Mouse (Mus musculus) stomach, embryonic 16.5 days (tissue): ENCODE results near the gene Krt8. TPM values are rescaled to one million over a fixed set of nuclear protein-coding genes. Genes with fewer than 3 reads are reported as not detected.

Experiments
- ATAC-seq: fragments of 200-750 bp; cut with Nextera tagmentation; 2 replicates; pipeline ENCODE4 v1.8.0; 2017; ENCODE audit warnings: moderate number of reproducible peaks, moderate TSS enrichment; ENCODE audit not compliant: insufficient read depth, low FRiP score
- H3K27ac ChIP-seq: fragments of 300-500 bp; sonication (generic); 2 replicates; pipeline ENCODE4 v1.5.1; 2014; ENCODE audit warnings: low read length
- H3K27me3 ChIP-seq: fragments of 300-500 bp; sonication (generic); 2 replicates; pipeline ENCODE4 v1.6.1; 2014; ENCODE audit warnings: low read length, control low read depth, mixed read lengths; ENCODE audit not compliant: control insufficient read depth, insufficient read depth
- H3K36me3 ChIP-seq: fragments of 300-500 bp; sonication (generic); 2 replicates; pipeline ENCODE4 v1.6.1; 2014; ENCODE audit warnings: low read length; ENCODE audit not compliant: control insufficient read depth, insufficient read depth
- H3K4me1 ChIP-seq: fragments of 300-500 bp; sonication (generic); 2 replicates; pipeline ENCODE4 v1.6.1; 2014; ENCODE audit warnings: low read length, control low read depth, mixed read lengths; ENCODE audit not compliant: control insufficient read depth, insufficient read depth
- H3K4me2 ChIP-seq: fragments of 300-500 bp; sonication (generic); 2 replicates; pipeline ENCODE4 v1.6.1; 2014; ENCODE audit warnings: low read depth, low read length, mixed read lengths
- H3K4me3 ChIP-seq: fragments of 300-500 bp; sonication (generic); replicated peaks from 2 replicates; pipeline ENCODE4 v1.5.1; 2014; ENCODE audit warnings: mild to moderate bottlenecking, low read length
- H3K9ac ChIP-seq: fragments of 300-500 bp; sonication (generic); 2 replicates; pipeline ENCODE4 v1.6.1; 2014; ENCODE audit warnings: low read length
- H3K9me3 ChIP-seq: fragments of 300-500 bp; sonication (generic); replicated peaks from 2 replicates; pipeline ENCODE4 v1.6.1; 2016; ENCODE audit warnings: low read length, control low read depth; ENCODE audit not compliant: control insufficient read depth
- WGBS: fragments of 180-500 bp; shearing (Covaris S2); extraction: QIAGEN DNeasy Blood & Tissue Kit; methylation state at CpG from one replicate; pipeline ENCODE4 v1.1.7; 2014; 5-methylcytosine and 5-hydroxymethylcytosine counted together
- polyA plus RNA-seq: library from polyadenylated mRNA; unstranded; fragments of >200 nt; fragmentation: Nextera tagmentation; extraction: Ambion mirVana; gene quantifications from 2 replicates; pipeline ENCODE4 v1.2.1, GENCODE M21; 2015

Krt8 gene
- polyA plus RNA-seq, 1 experiment from 2014 or later = 1,152 TPM

DNA sequence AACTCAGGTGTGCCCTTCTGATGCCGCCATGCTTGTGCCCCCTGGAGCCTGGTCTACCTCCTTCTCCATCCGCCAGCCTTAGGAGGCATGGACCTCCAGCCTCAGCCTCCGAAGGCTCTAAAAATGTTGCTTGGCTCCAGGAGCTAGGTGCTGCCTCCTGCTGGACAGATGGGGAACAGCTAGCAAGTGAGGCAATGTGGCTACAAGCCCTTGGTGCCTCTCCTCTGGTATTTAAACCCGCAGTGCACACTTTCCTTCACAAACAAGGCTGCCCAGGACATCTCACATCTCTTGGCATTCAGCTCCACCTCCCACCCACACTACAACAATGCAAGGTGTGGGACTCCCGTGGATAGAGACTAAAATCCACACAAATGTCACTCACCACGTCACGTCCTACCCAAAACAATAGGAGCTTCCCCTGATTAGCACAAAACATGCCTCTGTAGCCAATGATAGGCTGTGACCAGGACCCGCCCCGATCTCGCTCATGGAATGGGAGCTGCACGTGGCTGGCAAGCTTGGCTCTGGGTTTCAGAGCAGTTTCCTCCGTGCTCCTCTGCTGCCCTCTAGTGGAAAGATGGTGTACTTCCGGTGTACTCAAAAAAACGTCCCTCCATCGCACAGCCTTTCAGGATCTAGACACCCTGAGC lies 20.2 kb downstream of the Krt8 start:
- 4% methylated on average over 15 of the region's 15 CpGs for WGBS
- Histone ChIP-seq H3K9ac (peak overlapping the region; percentile 55), H3K36me3 (no peaks in the 10 kb centered on the region), H3K4me2 (peak overlapping the region; percentile 44), H3K27ac (peak overlapping the region; percentile 64), H3K4me3 (peak overlapping the region; percentile 7), H3K9me3 (no peaks in the 10 kb centered on the region), H3K4me1 (peaks cover 20% of the 10 kb centered on the region; the same call in 1 of the 2 replicates), H3K27me3 (no peaks in the 10 kb centered on the region)
- peak; percentile 91 for ATAC-seq

DNA sequence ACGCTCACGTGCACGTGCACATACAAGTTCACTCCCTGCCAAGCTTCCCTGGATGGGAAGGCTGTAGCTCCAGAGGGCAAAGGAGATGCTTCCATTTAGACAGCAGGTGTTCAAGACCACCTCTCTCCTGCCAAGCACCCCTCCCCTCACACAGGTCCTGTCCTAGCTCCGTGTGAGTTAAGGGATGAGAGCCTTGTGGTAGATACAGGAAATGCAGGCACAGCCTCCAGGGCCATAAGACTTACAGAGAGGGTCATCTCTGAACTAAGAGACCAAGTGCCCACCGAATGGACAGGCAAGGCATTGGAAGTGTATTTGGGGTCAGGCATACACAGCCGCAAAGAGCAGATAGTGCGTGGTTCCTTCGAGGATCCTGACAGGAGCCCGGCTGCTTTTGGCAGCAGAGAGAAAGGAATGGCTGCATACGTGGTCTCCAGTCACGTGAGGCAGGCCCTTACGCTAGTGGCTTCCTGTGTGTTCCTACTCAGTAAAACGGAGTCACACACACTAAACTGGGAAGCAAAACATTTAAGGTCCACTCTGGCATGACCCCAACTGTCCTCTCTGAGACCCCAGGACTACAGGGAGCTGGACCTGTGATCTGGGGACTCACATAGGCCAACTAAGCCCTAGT lies 20.9 kb downstream of the Krt8 start:
- peak overlapping the region; percentile 64 for H3K27ac ChIP-seq
- no peak for ATAC-seq
- peak overlapping the region; percentile 23 for H3K9ac ChIP-seq
- peak overlapping the region; percentile 7; the same call in 1 of the 2 replicates for H3K4me3 ChIP-seq
- H3K4me2 ChIP-seq = peak overlapping the region; percentile 44
- no peaks in the 10 kb centered on the region for H3K9me3 ChIP-seq
- WGBS = 77% methylated on average over 13 of the region's 13 CpGs
- no peaks in the 10 kb centered on the region for H3K36me3 ChIP-seq
- no peaks in the 10 kb centered on the region for H3K27me3 ChIP-seq
- peaks cover 23% of the 10 kb centered on the region; the same call in 1 of the 2 replicates for H3K4me1 ChIP-seq

DNA sequence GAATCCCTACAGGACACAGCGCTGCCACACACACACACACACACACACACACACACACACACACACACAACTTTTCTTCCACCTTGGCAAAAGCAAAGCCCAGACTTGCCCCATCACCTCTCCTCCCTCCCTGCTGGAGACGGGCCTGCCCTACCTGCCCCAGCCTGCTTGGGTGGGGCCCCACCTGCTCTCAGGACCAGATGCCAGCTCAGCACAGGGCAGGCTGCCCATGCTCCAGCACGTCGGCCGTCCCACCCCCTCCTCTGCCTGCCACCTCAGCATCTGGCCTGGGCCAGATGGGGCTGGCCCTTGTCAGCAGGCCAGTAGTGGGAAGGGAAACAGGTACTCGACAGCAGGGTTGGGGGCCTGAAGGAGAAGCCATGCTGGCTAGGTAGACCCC lies 23.4 kb downstream of the Krt8 start:
- Histone ChIP-seq H3K9me3 (no peaks in the 10 kb centered on the region), H3K4me2 (no peak overlapping the region), H3K9ac (peak overlapping the region; percentile 13; the same call in 1 of the 2 replicates), H3K27me3 (no peaks in the 10 kb centered on the region), H3K4me1 (peaks cover 40% of the 10 kb centered on the region), H3K27ac (peak overlapping the region; percentile 91), H3K36me3 (no peaks in the 10 kb centered on the region), H3K4me3 (no peak overlapping the region)
- ATAC-seq = peak; percentile 51; the same call in 1 of the 2 replicates
- WGBS = 47% methylated on average over 6 of the region's 6 CpGs

DNA sequence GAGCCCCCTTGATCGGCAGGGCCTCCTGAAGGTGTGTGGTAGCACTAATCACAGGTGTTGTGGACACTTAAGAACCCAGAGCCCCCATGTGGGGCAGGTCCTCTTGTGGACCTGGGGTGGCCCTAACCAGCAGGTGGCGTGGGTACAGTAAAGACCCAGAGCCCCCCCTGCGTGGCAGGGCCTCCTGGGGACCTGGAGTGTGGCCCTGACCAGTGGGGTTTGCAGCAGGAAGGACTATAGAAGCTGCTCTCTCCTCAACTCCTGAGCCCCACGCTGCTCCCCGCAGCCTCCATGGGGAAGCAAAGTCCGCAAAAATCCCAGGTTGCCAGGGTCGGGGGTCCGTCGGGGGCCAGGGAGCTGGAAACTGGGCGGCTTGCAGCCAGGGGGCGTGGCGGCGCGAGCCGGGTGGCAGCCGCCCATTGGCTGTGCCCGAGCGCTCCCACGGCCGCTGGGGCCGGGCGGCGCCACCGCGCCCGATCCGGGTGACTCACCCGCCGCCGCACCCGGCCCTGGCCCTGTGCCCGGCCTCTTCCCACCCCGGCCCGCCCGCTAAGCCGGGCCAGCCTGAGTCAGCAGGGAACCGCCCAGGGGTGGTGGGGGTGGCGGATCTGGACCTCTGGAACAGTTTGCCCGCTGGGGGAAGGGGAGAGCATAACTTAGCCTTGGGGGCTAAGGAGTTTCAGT lies 27.1 kb downstream of the Krt8 start:
- H3K27ac ChIP-seq = peak overlapping the region; percentile 94
- no peaks in the 10 kb centered on the region for H3K36me3 ChIP-seq
- H3K4me2 ChIP-seq = peak overlapping the region; percentile 50
- no peaks in the 10 kb centered on the region for H3K27me3 ChIP-seq
- H3K4me1 ChIP-seq = peaks cover 44% of the 10 kb centered on the region
- H3K9me3 ChIP-seq = no peaks in the 10 kb centered on the region
- WGBS = 2% methylated on average over 39 of the region's 39 CpGs
- ATAC-seq = peak; percentile 90
- H3K4me3 ChIP-seq = peak overlapping the region; percentile 24
- H3K9ac ChIP-seq = peak overlapping the region; percentile 70

DNA sequence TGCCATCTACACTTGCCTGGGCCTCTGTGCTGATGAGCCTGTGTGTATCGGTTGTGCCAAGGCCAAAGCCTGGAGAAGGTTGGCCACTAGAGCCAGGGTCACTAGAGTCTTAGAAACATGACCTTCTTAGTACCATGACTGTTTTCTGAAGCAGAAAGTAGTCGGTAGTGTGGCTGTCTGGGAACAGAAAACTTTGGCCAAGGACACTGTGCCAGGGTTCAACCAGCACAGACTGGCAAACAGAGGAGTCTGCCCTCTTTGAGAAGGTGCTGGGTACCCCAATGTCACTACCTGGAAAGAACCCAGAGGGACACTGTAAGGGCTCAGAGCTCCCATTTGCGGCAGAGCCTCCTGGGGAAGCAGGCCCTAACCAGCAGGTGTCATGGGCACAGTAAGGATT lies 27.6 kb downstream of the Krt8 start:
- no peaks in the 10 kb centered on the region for H3K36me3 ChIP-seq
- H3K27me3 ChIP-seq = no peaks in the 10 kb centered on the region
- peak overlapping the region; percentile 50; the same call in 1 of the 2 replicates for H3K4me2 ChIP-seq
- no peak overlapping the region; the same call in 1 of the 2 replicates for H3K4me3 ChIP-seq
- H3K27ac ChIP-seq = peak overlapping the region; percentile 94
- H3K9ac ChIP-seq = peak overlapping the region; percentile 70
- peaks cover 44% of the 10 kb centered on the region for H3K4me1 ChIP-seq
- no peak for ATAC-seq
- no peaks in the 10 kb centered on the region for H3K9me3 ChIP-seq
- 50% methylated on average over 3 of the region's 3 CpGs for WGBS

DNA sequence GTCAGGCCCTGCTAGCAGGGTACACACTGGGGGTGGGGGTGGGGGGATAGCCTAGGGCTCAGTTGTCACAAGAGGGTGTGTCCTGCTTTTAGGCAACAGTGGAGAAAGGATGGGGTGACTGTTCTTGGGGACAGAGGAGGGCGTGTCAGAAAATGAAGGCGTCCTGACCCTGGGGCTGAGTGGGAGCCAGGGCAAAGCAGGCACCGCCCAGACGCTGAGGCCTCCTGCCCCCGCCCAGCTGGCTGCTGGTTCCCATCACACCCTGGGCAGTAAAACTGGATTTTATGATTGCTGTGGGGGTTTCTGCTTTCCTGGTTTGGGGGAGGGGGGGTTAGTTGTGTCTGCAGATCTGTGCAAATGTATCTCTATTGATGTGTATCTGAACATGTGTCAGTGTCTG lies 28.3 kb downstream of the Krt8 start:
- ATAC-seq = peak; percentile 61
- Histone ChIP-seq H3K9me3 (no peaks in the 10 kb centered on the region), H3K4me1 (peaks cover 44% of the 10 kb centered on the region), H3K9ac (peak overlapping the region; percentile 53), H3K4me2 (no peak overlapping the region), H3K4me3 (no peak overlapping the region), H3K36me3 (no peaks in the 10 kb centered on the region), H3K27ac (peak overlapping the region; percentile 94), H3K27me3 (no peaks in the 10 kb centered on the region)
- 31% methylated on average over 5 of the region's 5 CpGs for WGBS

DNA sequence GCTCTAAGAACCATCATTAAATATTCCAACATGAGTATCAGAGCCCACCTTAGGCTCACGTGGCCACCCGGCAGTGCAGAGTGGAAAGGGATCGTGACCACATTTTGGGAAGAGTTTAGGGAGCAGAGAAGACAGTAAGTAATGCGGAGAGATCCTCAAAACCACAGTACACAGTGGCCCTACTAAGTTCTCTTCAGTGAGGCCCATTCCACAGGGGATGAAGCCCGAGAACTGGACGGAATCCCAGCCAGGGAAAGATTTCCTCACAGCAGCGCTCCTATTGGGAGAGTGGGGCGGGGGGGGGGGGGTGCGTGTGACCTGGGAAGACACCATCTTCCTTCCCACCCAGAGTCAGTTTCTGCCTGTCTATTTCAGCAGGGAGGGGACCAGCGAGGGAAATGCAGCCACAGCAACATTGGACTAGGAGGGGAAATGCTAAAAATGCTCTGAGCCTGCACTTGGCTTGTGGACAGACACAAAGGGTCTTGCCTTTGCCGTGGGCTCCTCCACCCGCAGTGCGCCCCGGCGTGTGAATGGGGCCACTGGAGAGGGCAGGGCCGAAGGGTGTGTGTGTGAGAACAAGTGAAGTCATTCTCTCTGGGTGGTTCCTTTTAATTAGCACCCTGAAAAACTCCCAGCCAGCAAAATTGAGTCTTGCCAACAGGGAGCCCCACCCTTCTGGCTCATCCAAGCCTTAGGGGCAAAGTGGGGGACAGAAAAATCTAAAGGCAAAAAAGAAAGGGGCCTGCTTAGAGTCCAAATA lies 30.0 kb downstream of the Krt8 start:
- H3K4me1 ChIP-seq = peaks cover 42% of the 10 kb centered on the region
- 46% methylated on average over 16 of the region's 16 CpGs for WGBS

DNA sequence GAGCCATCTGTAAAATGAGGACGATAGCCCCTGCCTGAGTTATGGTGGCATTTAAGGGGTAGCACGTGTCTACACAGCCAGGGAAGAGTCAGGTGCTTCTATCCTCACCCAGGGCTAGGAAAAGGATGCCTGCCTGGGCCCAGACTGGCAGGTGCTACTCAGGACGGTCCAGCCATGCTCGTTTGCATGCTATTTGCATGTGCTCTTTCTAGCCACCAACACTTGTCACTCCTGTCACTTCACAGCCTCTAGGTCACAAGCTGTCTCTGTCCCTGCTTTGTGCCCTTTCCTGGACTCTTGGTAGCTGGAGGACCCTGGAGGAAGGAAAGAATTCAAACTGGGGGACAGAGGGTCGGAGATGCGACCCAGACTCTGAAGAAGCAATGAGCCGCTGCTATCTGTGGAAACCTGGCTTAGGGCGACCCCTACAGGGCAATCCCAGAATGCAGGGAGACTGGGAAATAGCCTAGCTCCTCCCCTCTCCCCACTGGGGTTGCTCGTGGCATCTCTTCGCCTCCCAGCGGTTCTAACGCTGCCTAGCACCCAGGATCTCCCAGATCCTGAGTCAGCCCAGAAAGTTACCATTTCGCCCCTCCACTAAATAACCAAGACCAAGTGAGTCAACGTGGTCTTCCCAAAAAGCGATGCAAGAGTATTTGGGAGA lies 30.7 kb downstream of the Krt8 start:
- Histone ChIP-seq H3K36me3 (no peaks in the 10 kb centered on the region), H3K27ac (peak overlapping the region; percentile 94)
- peak; percentile 7; the same call in 1 of the 2 replicates for ATAC-seq

More for the DNA sequence above, 30.0 kb downstream of the Krt8 start:
- H3K4me2 ChIP-seq = no peak overlapping the region
- no peaks in the 10 kb centered on the region for H3K36me3 ChIP-seq
- no peaks in the 10 kb centered on the region for H3K9me3 ChIP-seq
- peak overlapping the region; percentile 94 for H3K27ac ChIP-seq
- H3K27me3 ChIP-seq = no peaks in the 10 kb centered on the region
- H3K9ac ChIP-seq = peak overlapping the region; percentile 12
- no peak overlapping the region for H3K4me3 ChIP-seq
- no peak for ATAC-seq

More for the DNA sequence above, 30.7 kb downstream of the Krt8 start:
- Histone ChIP-seq H3K27me3 (no peaks in the 10 kb centered on the region), H3K9ac (peak overlapping the region; percentile 53), H3K9me3 (no peaks in the 10 kb centered on the region), H3K4me1 (peaks cover 41% of the 10 kb centered on the region), H3K4me3 (no peak overlapping the region), H3K4me2 (no peak overlapping the region)
- 13% methylated on average over 15 of the region's 15 CpGs for WGBS
